Mouse (Mus musculus): ENCODE results near the gene Rbfox1. TPM values are rescaled to one million over a fixed set of nuclear protein-coding genes. Genes with fewer than 3 reads are reported as not detected.
A peak's percentile ranks its signal among the peaks of the same experiment; 100 is the strongest.

Gene Rbfox1
- polyA plus RNA-seq, 1 experiment from 2014 or later: 13.9 TPM

DNA sequence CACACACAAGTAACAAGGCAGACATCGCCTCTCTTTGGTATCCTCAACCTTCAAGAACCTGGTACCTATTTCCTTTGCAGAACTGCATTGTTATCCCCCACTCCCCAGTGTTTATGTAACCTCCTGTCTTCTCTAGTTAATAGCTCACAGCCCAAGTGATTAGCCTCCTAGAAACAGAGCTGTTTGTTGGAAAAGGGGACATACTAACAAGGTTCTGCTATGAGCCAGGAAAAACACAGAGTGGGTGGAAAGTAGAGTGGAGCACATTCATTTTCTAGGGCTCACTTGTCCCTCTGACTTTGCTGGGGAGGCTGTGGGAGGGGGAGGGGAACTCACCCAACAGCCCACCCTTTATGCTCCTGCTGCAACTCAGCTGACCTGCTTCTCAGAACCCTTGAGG, 114.9 kb downstream of the Rbfox1 start:
- 21% methylated on average over 1 of the region's 1 CpGs for WGBS

DNA sequence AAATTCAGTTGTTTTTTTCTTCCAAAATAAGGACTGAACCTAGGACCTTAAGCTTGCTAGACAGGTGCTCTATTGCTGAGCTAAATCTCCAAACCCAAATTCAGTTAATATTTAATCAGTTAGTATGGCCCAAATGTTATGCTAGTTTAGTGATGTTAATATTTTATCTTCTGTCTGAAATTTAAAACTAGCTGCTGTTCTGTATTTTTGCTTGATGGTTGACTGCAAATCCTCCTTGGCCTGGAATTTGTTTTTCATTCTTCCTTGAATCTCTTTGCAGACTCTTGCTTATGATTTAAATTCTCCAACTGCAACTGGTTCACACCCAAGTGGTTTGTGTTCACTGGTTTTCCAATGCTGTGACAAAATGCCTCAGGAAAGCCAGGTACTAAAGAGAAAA, 121.8 kb downstream of the Rbfox1 start:
- H3K36me3 ChIP-seq (ENCODE audit: control insufficient read depth, insufficient read depth, low read length): no peaks in the 10 kb centered on the region
- DNase-seq (ENCODE audit: low spot score): no peak
- no peak overlapping the region for H3K4me3 ChIP-seq (ENCODE audit: low read depth, low read length)

More for the DNA sequence above, 114.9 kb downstream of the Rbfox1 start:
- DNase-seq (ENCODE audit: low spot score): no peak
- Histone ChIP-seq H3K4me3 (ENCODE audit: low read depth, low read length) (no peak overlapping the region), H3K4me2 (ENCODE audit: low read depth, low read length) (no peak overlapping the region), H3K27ac (replicated peaks; ENCODE audit: low read depth, low read length) (no peak overlapping the region), H3K36me3 (ENCODE audit: control insufficient read depth, insufficient read depth, low read length) (no peaks in the 10 kb centered on the region), H3K9me3 (ENCODE audit: control insufficient read depth, low read length) (no peaks in the 10 kb centered on the region), H3K27me3 (replicated peaks; ENCODE audit: control insufficient read depth, insufficient read depth, low read length) (no peaks in the 10 kb centered on the region), H3K4me1 (ENCODE audit: control insufficient read depth, insufficient read depth, low read length) (no peaks in the 10 kb centered on the region), H3K9ac (ENCODE audit: low read depth, low read length) (no peak overlapping the region)
- no peak for ATAC-seq (ENCODE audit: low read depth)

DNA sequence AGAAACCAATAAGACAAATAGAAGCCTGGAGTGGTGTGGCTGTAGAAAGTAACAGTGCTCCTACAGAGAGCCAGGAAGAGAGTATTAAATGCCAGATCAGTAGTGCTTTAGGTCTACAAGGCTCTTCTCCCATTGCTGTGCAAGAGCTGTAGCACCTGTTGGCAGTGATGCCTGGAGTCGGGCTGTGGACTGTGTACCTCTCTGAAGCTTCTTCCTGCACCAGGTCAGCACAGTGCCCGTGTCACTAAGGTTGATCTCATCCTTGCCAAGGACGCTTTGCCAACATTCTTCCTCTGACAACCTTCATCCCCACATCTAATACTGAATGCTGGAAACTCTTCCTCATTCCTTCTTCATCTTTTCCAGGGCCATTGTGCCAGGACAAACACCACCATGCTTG, 127.7 kb downstream of the Rbfox1 start:
- no peak for DNase-seq (ENCODE audit: low spot score)
- 80% methylated on average over 3 of the region's 3 CpGs for WGBS

More for the DNA sequence above, 121.8 kb downstream of the Rbfox1 start:
- Histone ChIP-seq H3K27me3 (replicated peaks; ENCODE audit: control insufficient read depth, insufficient read depth, low read length) (no peaks in the 10 kb centered on the region), H3K9ac (ENCODE audit: low read depth, low read length) (no peak overlapping the region), H3K27ac (replicated peaks; ENCODE audit: low read depth, low read length) (no peak overlapping the region), H3K4me1 (ENCODE audit: control insufficient read depth, insufficient read depth, low read length) (no peaks in the 10 kb centered on the region), H3K9me3 (ENCODE audit: control insufficient read depth, low read length) (no peaks in the 10 kb centered on the region), H3K4me2 (ENCODE audit: low read depth, low read length) (no peak overlapping the region)
- ATAC-seq (ENCODE audit: low read depth): no peak

GRCm38 (mm10) chr16:6018639-6019038, 133.5 kb downstream of the Rbfox1 start:
- ATAC-seq (ENCODE audit: low read depth): no peak
- no peaks in the 10 kb centered on the region for H3K9me3 ChIP-seq (ENCODE audit: control insufficient read depth, low read length)
- H3K36me3 ChIP-seq (ENCODE audit: control insufficient read depth, insufficient read depth, low read length): no peaks in the 10 kb centered on the region
- no peak overlapping the region for H3K4me3 ChIP-seq (ENCODE audit: low read depth, low read length)
- H3K27me3 ChIP-seq (replicated peaks; ENCODE audit: control insufficient read depth, insufficient read depth, low read length): no peaks in the 10 kb centered on the region
- 47% methylated on average over 5 of the region's 5 CpGs for WGBS
- H3K9ac ChIP-seq (ENCODE audit: low read depth, low read length): no peak overlapping the region
- DNase-seq (ENCODE audit: low spot score): peak; percentile 70
- H3K4me2 ChIP-seq (ENCODE audit: low read depth, low read length): no peak overlapping the region
- no peaks in the 10 kb centered on the region for H3K4me1 ChIP-seq (ENCODE audit: control insufficient read depth, insufficient read depth, low read length)
- no peak overlapping the region for H3K27ac ChIP-seq (replicated peaks; ENCODE audit: low read depth, low read length)

More for the DNA sequence above, 127.7 kb downstream of the Rbfox1 start:
- Histone ChIP-seq H3K36me3 (ENCODE audit: control insufficient read depth, insufficient read depth, low read length) (no peaks in the 10 kb centered on the region), H3K4me3 (ENCODE audit: low read depth, low read length) (no peak overlapping the region), H3K4me2 (ENCODE audit: low read depth, low read length) (no peak overlapping the region), H3K9me3 (ENCODE audit: control insufficient read depth, low read length) (no peaks in the 10 kb centered on the region), H3K27ac (replicated peaks; ENCODE audit: low read depth, low read length) (no peak overlapping the region), H3K27me3 (replicated peaks; ENCODE audit: control insufficient read depth, insufficient read depth, low read length) (no peaks in the 10 kb centered on the region), H3K4me1 (ENCODE audit: control insufficient read depth, insufficient read depth, low read length) (no peaks in the 10 kb centered on the region), H3K9ac (ENCODE audit: low read depth, low read length) (no peak overlapping the region)
- no peak for ATAC-seq (ENCODE audit: low read depth)

GRCm38 (mm10) chr16:6019361-6019760, 134.2 kb downstream of the Rbfox1 start:
- ATAC-seq (ENCODE audit: low read depth) (no peak), DNase-seq (ENCODE audit: low spot score) (no peak)
- Histone ChIP-seq H3K27ac (replicated peaks; ENCODE audit: low read depth, low read length) (no peak overlapping the region), H3K4me1 (ENCODE audit: control insufficient read depth, insufficient read depth, low read length) (no peaks in the 10 kb centered on the region), H3K36me3 (ENCODE audit: control insufficient read depth, insufficient read depth, low read length) (no peaks in the 10 kb centered on the region), H3K27me3 (replicated peaks; ENCODE audit: control insufficient read depth, insufficient read depth, low read length) (no peaks in the 10 kb centered on the region), H3K4me3 (ENCODE audit: low read depth, low read length) (no peak overlapping the region), H3K4me2 (ENCODE audit: low read depth, low read length) (no peak overlapping the region), H3K9ac (ENCODE audit: low read depth, low read length) (no peak overlapping the region), H3K9me3 (ENCODE audit: control insufficient read depth, low read length) (no peaks in the 10 kb centered on the region)
- 24% methylated on average over 1 of the region's 1 CpGs for WGBS

GRCm38 (mm10) chr16:6031280-6031679, 146.1 kb downstream of the Rbfox1 start:
- ATAC-seq (ENCODE audit: low read depth): no peak
- Histone ChIP-seq H3K4me2 (ENCODE audit: low read depth, low read length) (no peak overlapping the region), H3K36me3 (ENCODE audit: control insufficient read depth, insufficient read depth, low read length) (no peaks in the 10 kb centered on the region), H3K9me3 (ENCODE audit: control insufficient read depth, low read length) (no peaks in the 10 kb centered on the region), H3K27me3 (replicated peaks; ENCODE audit: control insufficient read depth, insufficient read depth, low read length) (no peaks in the 10 kb centered on the region), H3K4me3 (ENCODE audit: low read depth, low read length) (no peak overlapping the region), H3K4me1 (ENCODE audit: control insufficient read depth, insufficient read depth, low read length) (no peaks in the 10 kb centered on the region), H3K27ac (replicated peaks; ENCODE audit: low read depth, low read length) (no peak overlapping the region), H3K9ac (ENCODE audit: low read depth, low read length) (no peak overlapping the region)
- DNase-seq (ENCODE audit: low spot score): no peak
- WGBS: 74% methylated on average over 1 of the region's 1 CpGs

DNA sequence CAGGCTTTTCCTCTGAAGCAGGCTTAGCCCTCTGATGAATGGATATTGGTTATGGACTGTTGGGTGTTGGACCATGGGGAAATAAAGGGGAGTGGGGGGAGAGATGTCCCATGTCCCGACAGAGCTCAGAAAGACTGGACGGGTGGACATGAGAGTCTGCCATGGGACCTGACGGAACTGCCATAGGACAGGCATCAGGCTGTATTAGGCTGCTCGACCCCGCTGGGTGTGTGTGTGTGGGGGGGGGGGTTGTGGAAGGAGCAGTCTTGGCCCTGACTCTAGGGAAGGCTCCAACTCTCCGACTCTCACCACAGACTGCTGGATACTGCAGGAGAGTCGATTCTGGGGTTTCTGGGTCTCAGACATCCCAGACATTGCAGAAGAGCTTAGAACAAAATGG, 147.4 kb downstream of the Rbfox1 start:
- no peaks in the 10 kb centered on the region for H3K36me3 ChIP-seq (ENCODE audit: control insufficient read depth, insufficient read depth, low read length)
- no peak for DNase-seq (ENCODE audit: low spot score)
- no peak overlapping the region for H3K27ac ChIP-seq (replicated peaks; ENCODE audit: low read depth, low read length)
- ATAC-seq (ENCODE audit: low read depth): no peak
- no peaks in the 10 kb centered on the region for H3K9me3 ChIP-seq (ENCODE audit: control insufficient read depth, low read length)
- H3K4me1 ChIP-seq (ENCODE audit: control insufficient read depth, insufficient read depth, low read length): no peaks in the 10 kb centered on the region
- WGBS: 89% methylated on average over 7 of the region's 7 CpGs
- no peaks in the 10 kb centered on the region for H3K27me3 ChIP-seq (replicated peaks; ENCODE audit: control insufficient read depth, insufficient read depth, low read length)
- H3K4me3 ChIP-seq (ENCODE audit: low read depth, low read length): no peak overlapping the region
- H3K9ac ChIP-seq (ENCODE audit: low read depth, low read length): no peak overlapping the region
- no peak overlapping the region for H3K4me2 ChIP-seq (ENCODE audit: low read depth, low read length)

GRCm38 (mm10) chr16:6034876-6035275, 149.7 kb downstream of the Rbfox1 start:
- Histone ChIP-seq H3K27ac (replicated peaks; ENCODE audit: low read depth, low read length) (no peak overlapping the region), H3K9me3 (ENCODE audit: control insufficient read depth, low read length) (no peaks in the 10 kb centered on the region), H3K27me3 (replicated peaks; ENCODE audit: control insufficient read depth, insufficient read depth, low read length) (no peaks in the 10 kb centered on the region), H3K4me1 (ENCODE audit: control insufficient read depth, insufficient read depth, low read length) (no peaks in the 10 kb centered on the region), H3K4me2 (ENCODE audit: low read depth, low read length) (no peak overlapping the region), H3K36me3 (ENCODE audit: control insufficient read depth, insufficient read depth, low read length) (no peaks in the 10 kb centered on the region), H3K9ac (ENCODE audit: low read depth, low read length) (no peak overlapping the region), H3K4me3 (ENCODE audit: low read depth, low read length) (no peak overlapping the region)
- WGBS: 58% methylated on average over 3 of the region's 3 CpGs
- ATAC-seq (ENCODE audit: low read depth) (no peak), DNase-seq (ENCODE audit: low spot score) (no peak)

- Histone ChIP-seq H3K9ac (ENCODE audit: low read depth, low read length) (no peak overlapping the region), H3K36me3 (ENCODE audit: control insufficient read depth, insufficient read depth, low read length) (no peaks in the 10 kb centered on the region), H3K4me1 (ENCODE audit: control insufficient read depth, insufficient read depth, low read length) (no peaks in the 10 kb centered on the region), H3K27me3 (replicated peaks; ENCODE audit: control insufficient read depth, insufficient read depth, low read length) (no peaks in the 10 kb centered on the region), H3K9me3 (ENCODE audit: control insufficient read depth, low read length) (no peaks in the 10 kb centered on the region), H3K4me2 (ENCODE audit: low read depth, low read length) (no peak overlapping the region), H3K4me3 (ENCODE audit: low read depth, low read length) (no peak overlapping the region), H3K27ac (replicated peaks; ENCODE audit: low read depth, low read length) (no peak overlapping the region)
- DNase-seq (ENCODE audit: low spot score) (no peak), ATAC-seq (ENCODE audit: low read depth) (no peak)
- 74% methylated on average over 7 of the region's 7 CpGs for WGBS
Observed at GRCm38 (mm10) chr16:6037009-6037408, 151.9 kb downstream of the Rbfox1 start.

Data from embryonic facial prominence, embryonic 14.5 days (tissue).